10 mouse cellular contexts compared by ENCODE assay signal in genomic region chr12:55385931-55386330, GRCm38 (mm10). TPM values are rescaled to one million over a fixed set of nuclear protein-coding genes. Genes with fewer than 3 reads are reported as not detected.
A peak's percentile ranks its signal among the peaks of the same experiment; 100 is the strongest.
DNase-seq lines count a peak whose midpoint lies in the region; ATAC-seq and TF ChIP-seq lines count a peak whose summit lies in the region.
"Had no signal": no experiment of that assay in that cellular context is flagged by ENCODE, and none has a peak within 500 bp of the region (broad histone marks: within the 10 kb centered on the region; RNA-seq: fewer than 3 reads in every experiment).

No protein-coding gene starts in this region.

- intact Hi-C loops in heart, postnatal 10 days (cut with DNase I), result no loop called here

- WGBS in hindbrain, embryonic 13.5 days, result 19% methylated on average over 6 of the region's 6 CpGs

- peak overlapping the region; percentile 18; the same call in 1 of the 2 replicates for H3K4me3 ChIP-seq in E14TG2a.4 (replicated peaks; ENCODE audit: low read length)
- no peak overlapping the region for H3K4me3 ChIP-seq in hindbrain, embryonic 13.5 days
- H3K4me3 ChIP-seq: lung, embryonic 15.5 days had no signal

- peaks cover 19% of the 10 kb centered on the region for H3K36me3 ChIP-seq in E14TG2a.4 (ENCODE audit: insufficient read depth, low read length)
- H3K36me3 ChIP-seq in hindbrain, embryonic 13.5 days, result peaks cover 4% of the 10 kb centered on the region; the same call in 1 of the 2 replicates
- H3K36me3 ChIP-seq: lung, embryonic 15.5 days had no signal

- no peak overlapping the region for H3K27ac ChIP-seq in hindbrain, embryonic 13.5 days
- H3K27ac ChIP-seq: lung, embryonic 15.5 days had no signal

- H3K4me1 ChIP-seq in E14TG2a.4 (replicated peaks; ENCODE audit: low read depth, low read length), result peaks cover 93% of the 10 kb centered on the region
- H3K4me1 ChIP-seq in hindbrain, embryonic 13.5 days (replicated peaks), result no peaks in the 10 kb centered on the region

- H3K4me2 ChIP-seq in hindbrain, embryonic 13.5 days, result no peak overlapping the region
- H3K4me2 ChIP-seq: lung, embryonic 15.5 days had no signal

- H3K9me3 ChIP-seq in E14TG2a.4 (ENCODE audit: low read length), result no peaks in the 10 kb centered on the region
- no peaks in the 10 kb centered on the region for H3K9me3 ChIP-seq in hindbrain, embryonic 13.5 days
- H3K9me3 ChIP-seq: lung, embryonic 15.5 days had no signal

- no peak overlapping the region for H3K9ac ChIP-seq in hindbrain, embryonic 13.5 days
- H3K9ac ChIP-seq: lung, embryonic 15.5 days had no signal

- TF ChIP-seq CTCF in E14TG2a.4 (conservative IDR thresholded peaks at IDR 0.05; ENCODE audit: low read length), result no peak

- ATAC-seq in activated CD4-positive, CD25-positive, alpha-beta regulatory T cell, adult 4 months, result no peak
- ATAC-seq in hindbrain, embryonic 13.5 days (ENCODE audit: low FRiP score), result no peak

- no peaks in the 10 kb centered on the region; the same call in 1 of the 2 replicates for H3K27me3 ChIP-seq in E14TG2a.4 (ENCODE audit: insufficient read depth, low read length)
- no peaks in the 10 kb centered on the region for H3K27me3 ChIP-seq in hindbrain, embryonic 13.5 days
- H3K27me3 ChIP-seq: lung, embryonic 15.5 days had no signal

- DNase-seq in kidney, adult 9 months, result peak; percentile 61
- no peak for DNase-seq in kidney, postnatal 4 days
- peak; percentile 22 for DNase-seq in Muller cell, postnatal 12 days (ENCODE audit: inconsistent ontology term)
- DNase-seq in heart, postnatal 10 days, result peak; percentile 28 to 29
- no peak for DNase-seq in natural killer cell, adult 2 months (ENCODE audit: low spot score in 2 of 2)
- DNase-seq: right cerebral cortex, postnatal 25 days had no signal

RNA-seq across cellular contexts. Expression of gene Psma6, which starts 1.9 kb away (rescaled TPM):
- total RNA-seq in heart, postnatal 10 days (2021), result 100 to 1,000 TPM; 196 to 197 TPM
- 100 to 1,000 TPM; 282 to 307 TPM for polyA plus RNA-seq in activated CD4-positive, CD25-positive, alpha-beta regulatory T cell, adult 4 months (2017; shearing (Covaris generic))
- 444 and 450 TPM in 2 replicates for polyA plus RNA-seq in hindbrain, embryonic 13.5 days (2015; fragmentation: Nextera tagmentation; extraction: Ambion mirVana)

Comparison
In these comparisons a context has a peak if more than half of its experiments do, and no peak if none do; other contexts are left out.
1. DNase-seq: peak in kidney, adult 9 months (single experiment), Muller cell, postnatal 12 days (single experiment) and heart, postnatal 10 days (2 of 2); none in kidney, postnatal 4 days (0 of 2) and natural killer cell, adult 2 months (0 of 2).